Mouse (Mus musculus) heart, postnatal 0 days (tissue): Measurements from ENCODE around the gene Ccdc38. TPM values are rescaled to one million over a fixed set of nuclear protein-coding genes. Genes with fewer than 3 reads are reported as not detected.

Experiments
- ATAC-seq: fragments of 200-750 bp; cut with Nextera tagmentation; 2 replicates; pipeline ENCODE4 v1.8.0; 2017; ENCODE audit warnings: low read depth, moderate number of reproducible peaks, moderate library complexity; ENCODE audit not compliant: insufficient read depth
- DNase-seq: peaks from one replicate; pipeline ENCODE4 v3.0.0-alpha.2; 2016; ENCODE audit warnings: low spot score
- H3K27ac ChIP-seq: fragments of 300-500 bp; sonication (generic); 2 replicates; pipeline ENCODE4 v1.5.1; 2014; ENCODE audit warnings: low read depth, mild to moderate bottlenecking
- H3K27me3 ChIP-seq: fragments of 300-500 bp; sonication (generic); 2 replicates; pipeline ENCODE4 v1.6.1; 2014; ENCODE audit warnings: low read length, mixed read lengths; ENCODE audit not compliant: control insufficient read depth, insufficient read depth
- H3K36me3 ChIP-seq: fragments of 300-500 bp; sonication (generic); replicated peaks from 2 replicates; pipeline ENCODE4 v1.6.1; 2014; ENCODE audit warnings: low read length, mixed read lengths; ENCODE audit not compliant: control insufficient read depth, insufficient read depth
- H3K4me1 ChIP-seq: fragments of 300-500 bp; sonication (generic); 2 replicates; pipeline ENCODE4 v1.6.1; 2014; ENCODE audit warnings: antibody characterized with exemption; ENCODE audit not compliant: control insufficient read depth, insufficient read depth
- H3K4me2 ChIP-seq: fragments of 300-500 bp; sonication (generic); 2 replicates; pipeline ENCODE4 v1.6.1; 2014; ENCODE audit warnings: low read depth, mild to moderate bottlenecking, low read length, moderate library complexity
- H3K4me3 ChIP-seq: fragments of 300-500 bp; sonication (generic); 2 replicates; pipeline ENCODE4 v1.5.1; 2014; ENCODE audit warnings: low read depth, low read length
- H3K9ac ChIP-seq: fragments of 300-500 bp; sonication (generic); replicated peaks from 2 replicates; pipeline ENCODE4 v1.6.1; 2014; ENCODE audit warnings: low read depth, low read length, mixed read lengths
- H3K9me3 ChIP-seq: fragments of 300-500 bp; sonication (generic); replicated peaks from 2 replicates; pipeline ENCODE4 v1.6.1; 2016; ENCODE audit warnings: low read length; ENCODE audit not compliant: control insufficient read depth
- CTCF ChIP-seq: IDR thresholded peaks from 2 replicates; pipeline ENCODE4 v1.5.1; 2016; ENCODE audit warnings: antibody characterized with exemption, control low read depth, low read depth
- EP300 ChIP-seq: IDR thresholded peaks from 2 replicates; pipeline ENCODE4 v1.6.1; 2016; ENCODE audit warnings: antibody characterized with exemption, low read depth
- WGBS: fragments of 180-500 bp; shearing (Covaris S2); extraction: QIAGEN DNeasy Blood & Tissue Kit; methylation state at CpG from one replicate; pipeline ENCODE4 v1.1.7; 2014; 5-methylcytosine and 5-hydroxymethylcytosine counted together
- polyA plus RNA-seq: library from polyadenylated mRNA; unstranded; fragments of >200 nt; fragmentation: Nextera tagmentation; extraction: Ambion mirVana; gene quantifications from 2 replicates; pipeline ENCODE4 v1.2.1, GENCODE M21; 2015
- total RNA-seq: library from RNA; depleted of rRNA; stranded (reverse); fragments of >200 nt; gene quantifications from 2 replicates; pipeline ENCODE4 v1.2.3, GENCODE M21; 2014; ENCODE audit warnings: low replicate concordance

Ccdc38 gene
- total and polyA plus RNA-seq, 2 experiments from 2014 or later = 0.11 TPM; not detected in 1

- no peak overlapping the region for H3K4me2 ChIP-seq
- no peak overlapping the region for H3K9ac ChIP-seq
- no peak overlapping the region for H3K4me3 ChIP-seq
- no peaks in the 10 kb centered on the region for H3K36me3 ChIP-seq
- TF ChIP-seq EP300 (no peak), CTCF (0 out of 2 replicates have a peak, but pooled peaks have one; percentile 5)
- WGBS = 82% methylated on average over 11 of the region's 11 CpGs
- H3K27ac ChIP-seq = no peak overlapping the region
- DNase-seq (no peak), ATAC-seq (no peak)
- H3K4me1 ChIP-seq = no peaks in the 10 kb centered on the region
- no peaks in the 10 kb centered on the region for H3K9me3 ChIP-seq
- H3K27me3 ChIP-seq = no peaks in the 10 kb centered on the region
Measured at GRCm38 (mm10) chr10:93567841-93568566, 27.6 kb downstream of the Ccdc38 start.

GRCm38 (mm10) chr10:93568671-93569070, 28.2 kb downstream of the Ccdc38 start:
- Histone ChIP-seq H3K36me3 (no peaks in the 10 kb centered on the region), H3K27me3 (no peaks in the 10 kb centered on the region), H3K4me1 (no peaks in the 10 kb centered on the region), H3K9me3 (no peaks in the 10 kb centered on the region), H3K4me2 (no peak overlapping the region), H3K4me3 (no peak overlapping the region), H3K27ac (no peak overlapping the region), H3K9ac (no peak overlapping the region)
- TF ChIP-seq EP300 (no peak), CTCF (no peak)
- 82% methylated on average over 6 of the region's 6 CpGs for WGBS
- no peak for DNase-seq
- ATAC-seq = no peak

- H3K27ac ChIP-seq = no peak overlapping the region
- H3K9me3 ChIP-seq = no peaks in the 10 kb centered on the region
- no peak overlapping the region for H3K4me3 ChIP-seq
- H3K4me2 ChIP-seq = no peak overlapping the region
- H3K9ac ChIP-seq = no peak overlapping the region
- TF ChIP-seq EP300 (no peak), CTCF (no peak)
- H3K27me3 ChIP-seq = no peaks in the 10 kb centered on the region
- DNase-seq (no peak), ATAC-seq (no peak)
- no peaks in the 10 kb centered on the region for H3K36me3 ChIP-seq
- H3K4me1 ChIP-seq = no peaks in the 10 kb centered on the region
- 38% methylated on average over 2 of the region's 2 CpGs for WGBS
Measured at GRCm38 (mm10) chr10:93572209-93572608, 31.8 kb downstream of the Ccdc38 start.

- no peak overlapping the region for H3K4me2 ChIP-seq
- no peaks in the 10 kb centered on the region for H3K9me3 ChIP-seq
- no peak for ATAC-seq
- H3K27me3 ChIP-seq = no peaks in the 10 kb centered on the region
- no peaks in the 10 kb centered on the region for H3K4me1 ChIP-seq
- H3K4me3 ChIP-seq = no peak overlapping the region
- WGBS = 60% methylated on average over 4 of the region's 4 CpGs
- H3K9ac ChIP-seq = no peak overlapping the region
- DNase-seq = no peak
- H3K36me3 ChIP-seq = no peaks in the 10 kb centered on the region
- TF ChIP-seq EP300 (no peak), CTCF (no peak)
- H3K27ac ChIP-seq = no peak overlapping the region
Measured at GRCm38 (mm10) chr10:93574966-93575365, 34.5 kb downstream of the Ccdc38 start.

GRCm38 (mm10) chr10:93575960-93576359, 35.5 kb downstream of the Ccdc38 start:
- H3K4me1 ChIP-seq = no peaks in the 10 kb centered on the region
- no peaks in the 10 kb centered on the region for H3K9me3 ChIP-seq
- H3K4me3 ChIP-seq = no peak overlapping the region
- no peak overlapping the region for H3K27ac ChIP-seq
- no peak for DNase-seq
- no peak overlapping the region for H3K4me2 ChIP-seq
- ATAC-seq = no peak
- H3K36me3 ChIP-seq = no peaks in the 10 kb centered on the region
- H3K27me3 ChIP-seq = no peaks in the 10 kb centered on the region
- 76% methylated on average over 8 of the region's 8 CpGs for WGBS
- no peak overlapping the region for H3K9ac ChIP-seq
- no peak for TF ChIP-seq CTCF
- TF ChIP-seq EP300 = no peak
